Mouse (Mus musculus) embryonic facial prominence, embryonic 14.5 days (tissue): ENCODE measurements at regions not wholly inside any gene's neighbourhood (a gene's known extent, or its start where the extent isn't known, plus 50 kb on each side); places are given as distances from the start of the nearest gene placed in this dataset.

Experiments
- ATAC-seq: fragments of 200-750 bp; cut with Nextera tagmentation; 2 replicates; pipeline ENCODE4 v1.8.0; 2017; ENCODE audit warnings: low read depth, moderate number of reproducible peaks, moderate TSS enrichment
- DNase-seq: peaks from one replicate; pipeline ENCODE4 v3.0.0-alpha.2; 2015; ENCODE audit warnings: low spot score
- H3K27ac ChIP-seq: fragments of 300-500 bp; sonication (generic); replicated peaks from 2 replicates; pipeline ENCODE4 v1.5.1; 2014; ENCODE audit warnings: low read depth, mild to moderate bottlenecking, low read length, moderate library complexity
- H3K27me3 ChIP-seq: fragments of 300-500 bp; sonication (generic); replicated peaks from 2 replicates; pipeline ENCODE4 v1.6.1; 2014; ENCODE audit warnings: low read length; ENCODE audit not compliant: control insufficient read depth, insufficient read depth
- H3K36me3 ChIP-seq: fragments of 300-500 bp; sonication (generic); 2 replicates; pipeline ENCODE4 v1.6.1; 2014; ENCODE audit warnings: low read length, mixed read lengths; ENCODE audit not compliant: control insufficient read depth, insufficient read depth
- H3K4me1 ChIP-seq: fragments of 300-500 bp; sonication (generic); 2 replicates; pipeline ENCODE4 v1.6.1; 2014; ENCODE audit warnings: antibody characterized with exemption, low read length; ENCODE audit not compliant: control insufficient read depth, insufficient read depth
- H3K4me2 ChIP-seq: fragments of 300-500 bp; sonication (generic); 2 replicates; pipeline ENCODE4 v1.6.1; 2014; ENCODE audit warnings: low read depth, mild to moderate bottlenecking, low read length, moderate library complexity, mixed read lengths
- H3K4me3 ChIP-seq: fragments of 300-500 bp; sonication (generic); 2 replicates; pipeline ENCODE4 v1.5.1; 2014; ENCODE audit warnings: low read depth, mild to moderate bottlenecking, low read length
- H3K9ac ChIP-seq: fragments of 300-500 bp; sonication (generic); 2 replicates; pipeline ENCODE4 v1.6.1; 2014; ENCODE audit warnings: low read depth, mild to moderate bottlenecking, low read length, moderate library complexity, mixed read lengths
- H3K9me3 ChIP-seq: fragments of 300-500 bp; sonication (generic); 2 replicates; pipeline ENCODE4 v1.6.1; 2016; ENCODE audit warnings: low read length; ENCODE audit not compliant: control insufficient read depth
- WGBS: fragments of 180-500 bp; shearing (Covaris S2); extraction: QIAGEN DNeasy Blood & Tissue Kit; methylation state at CpG from one replicate; pipeline ENCODE4 v1.1.7; 2014; 5-methylcytosine and 5-hydroxymethylcytosine counted together

- Histone ChIP-seq H3K27me3 (no peaks in the 10 kb centered on the region), H3K4me3 (no peak overlapping the region), H3K36me3 (no peaks in the 10 kb centered on the region), H3K4me2 (no peak overlapping the region), H3K9ac (no peak overlapping the region), H3K9me3 (no peaks in the 10 kb centered on the region), H3K4me1 (no peaks in the 10 kb centered on the region), H3K27ac (no peak overlapping the region)
- DNase-seq = no peak
- ATAC-seq = no peak
- 86% methylated on average over 1 of the region's 1 CpGs for WGBS
Measured at GRCm38 (mm10) chrX:19152170-19152861, 328.8 kb downstream of the Tex13c3 start.

- no peak overlapping the region for H3K4me2 ChIP-seq
- no peaks in the 10 kb centered on the region for H3K4me1 ChIP-seq
- no peaks in the 10 kb centered on the region for H3K9me3 ChIP-seq
- 87% methylated on average over 3 of the region's 3 CpGs for WGBS
- H3K9ac ChIP-seq = no peak overlapping the region
- no peaks in the 10 kb centered on the region for H3K36me3 ChIP-seq
- H3K27me3 ChIP-seq = no peaks in the 10 kb centered on the region
- no peak overlapping the region for H3K4me3 ChIP-seq
- DNase-seq = no peak
- no peak for ATAC-seq
- H3K27ac ChIP-seq = no peak overlapping the region
Measured at GRCm38 (mm10) chrX:19150606-19151005, 330.5 kb downstream of the Tex13c3 start.

DNA sequence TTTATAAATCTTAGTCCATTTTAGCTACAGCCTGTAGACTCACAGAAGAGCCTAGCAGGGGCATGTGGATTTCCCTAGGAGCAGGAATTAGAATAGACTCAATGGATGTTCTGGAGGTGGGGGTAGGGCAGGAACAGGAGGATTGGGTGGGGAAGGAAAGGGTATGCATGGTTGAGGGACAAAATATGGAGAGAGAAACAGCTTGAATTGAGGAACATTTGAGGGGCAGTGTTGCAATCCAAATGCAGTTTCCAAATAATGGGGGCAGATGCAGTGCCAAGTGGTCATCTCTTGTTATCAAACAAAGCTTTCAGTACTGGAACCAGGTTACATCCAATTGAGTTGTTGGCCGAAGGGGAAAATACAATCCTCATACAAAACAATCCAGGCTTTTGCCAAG, 332.4 kb downstream of the Tex13c3 start:
- WGBS = 80% methylated on average over 1 of the region's 1 CpGs
- no peak for DNase-seq
- no peaks in the 10 kb centered on the region for H3K27me3 ChIP-seq

GRCm38 (mm10) chrX:19148251-19148650, 332.9 kb downstream of the Tex13c3 start:
- Histone ChIP-seq H3K4me2 (no peak overlapping the region), H3K27ac (no peak overlapping the region), H3K36me3 (no peaks in the 10 kb centered on the region), H3K4me3 (no peak overlapping the region), H3K4me1 (no peaks in the 10 kb centered on the region), H3K27me3 (no peaks in the 10 kb centered on the region), H3K9me3 (no peaks in the 10 kb centered on the region), H3K9ac (no peak overlapping the region)
- WGBS = 85% methylated on average over 3 of the region's 3 CpGs
- no peak for ATAC-seq
- no peak for DNase-seq

More for the DNA sequence above, 332.4 kb downstream of the Tex13c3 start:
- H3K36me3 ChIP-seq = no peaks in the 10 kb centered on the region
- no peaks in the 10 kb centered on the region for H3K4me1 ChIP-seq
- H3K4me2 ChIP-seq = no peak overlapping the region
- no peaks in the 10 kb centered on the region for H3K9me3 ChIP-seq
- no peak overlapping the region for H3K4me3 ChIP-seq
- no peak for ATAC-seq
- no peak overlapping the region for H3K27ac ChIP-seq
- H3K9ac ChIP-seq = no peak overlapping the region

GRCm38 (mm10) chrX:19112753-19113152, 368.4 kb downstream of the Tex13c3 start:
- ATAC-seq (no peak), DNase-seq (no peak)
- Histone ChIP-seq H3K4me2 (no peak overlapping the region), H3K4me3 (no peak overlapping the region), H3K27ac (no peak overlapping the region), H3K4me1 (no peaks in the 10 kb centered on the region), H3K9me3 (no peaks in the 10 kb centered on the region), H3K36me3 (no peaks in the 10 kb centered on the region), H3K9ac (no peak overlapping the region), H3K27me3 (no peaks in the 10 kb centered on the region)
- 79% methylated on average over 7 of the region's 7 CpGs for WGBS

DNA sequence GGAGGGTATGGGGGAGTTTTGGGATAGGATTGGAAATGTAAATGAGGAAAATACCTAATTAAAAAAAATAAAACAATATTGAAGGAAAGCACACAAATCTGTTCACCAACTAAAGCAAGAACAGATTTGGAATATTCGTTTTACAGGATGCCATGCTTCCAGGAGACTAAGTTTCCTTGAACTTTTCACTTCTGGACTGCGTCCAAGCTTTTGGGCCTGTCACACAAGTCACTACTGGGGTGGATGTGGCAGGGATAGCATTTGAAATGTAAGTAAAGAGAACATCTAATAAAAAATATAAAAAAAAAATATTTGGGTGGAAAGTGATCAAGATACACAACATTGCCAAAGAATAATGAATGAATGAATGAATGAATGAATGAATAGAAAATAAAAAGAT, 378.2 kb downstream of the Tex13c3 start:
- 63% methylated on average over 2 of the region's 2 CpGs for WGBS
- H3K9ac ChIP-seq = no peak overlapping the region
- DNase-seq = no peak

GRCm38 (mm10) chrX:19095960-19096359, 385.2 kb downstream of the Tex13c3 start:
- no peaks in the 10 kb centered on the region for H3K4me1 ChIP-seq
- no peak overlapping the region for H3K9ac ChIP-seq
- H3K9me3 ChIP-seq = no peaks in the 10 kb centered on the region
- no peak overlapping the region for H3K27ac ChIP-seq
- H3K36me3 ChIP-seq = no peaks in the 10 kb centered on the region
- H3K4me2 ChIP-seq = no peak overlapping the region
- DNase-seq (no peak), ATAC-seq (no peak)
- no peaks in the 10 kb centered on the region for H3K27me3 ChIP-seq
- no peak overlapping the region for H3K4me3 ChIP-seq

More for the DNA sequence above, 378.2 kb downstream of the Tex13c3 start:
- H3K36me3 ChIP-seq = no peaks in the 10 kb centered on the region
- H3K4me2 ChIP-seq = no peak overlapping the region
- no peaks in the 10 kb centered on the region for H3K9me3 ChIP-seq
- ATAC-seq = no peak
- no peak overlapping the region for H3K4me3 ChIP-seq
- H3K27ac ChIP-seq = no peak overlapping the region
- H3K4me1 ChIP-seq = no peaks in the 10 kb centered on the region
- no peaks in the 10 kb centered on the region for H3K27me3 ChIP-seq

DNA sequence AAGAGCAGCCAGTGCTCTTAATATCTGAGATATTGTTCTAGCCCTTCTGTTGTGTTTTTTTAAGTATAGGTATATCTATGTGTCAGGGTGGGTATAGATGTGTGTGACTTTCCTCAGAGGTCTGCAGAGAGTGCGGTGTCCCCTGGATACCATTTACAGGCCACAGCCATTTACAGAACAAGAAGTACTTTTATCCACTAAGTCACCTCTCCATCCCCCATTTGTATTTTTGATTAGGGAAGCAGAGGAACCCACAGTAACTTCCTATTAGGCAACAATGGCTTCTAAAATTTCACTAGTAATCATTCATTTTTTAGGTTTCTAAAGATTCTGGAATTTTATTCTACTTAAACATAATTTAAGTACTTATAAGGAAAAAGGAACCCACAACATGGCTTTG, 396.7 kb downstream of the Tex13c3 start:
- H3K27me3 ChIP-seq = no peaks in the 10 kb centered on the region
- H3K4me1 ChIP-seq = no peaks in the 10 kb centered on the region
- H3K4me3 ChIP-seq = no peak overlapping the region
- no peak overlapping the region for H3K4me2 ChIP-seq
- no peaks in the 10 kb centered on the region for H3K36me3 ChIP-seq
- H3K27ac ChIP-seq = no peak overlapping the region
- H3K9ac ChIP-seq = no peak overlapping the region
- no peak for DNase-seq
- H3K9me3 ChIP-seq = no peaks in the 10 kb centered on the region
- ATAC-seq = no peak
- 83% methylated on average over 1 of the region's 1 CpGs for WGBS

DNA sequence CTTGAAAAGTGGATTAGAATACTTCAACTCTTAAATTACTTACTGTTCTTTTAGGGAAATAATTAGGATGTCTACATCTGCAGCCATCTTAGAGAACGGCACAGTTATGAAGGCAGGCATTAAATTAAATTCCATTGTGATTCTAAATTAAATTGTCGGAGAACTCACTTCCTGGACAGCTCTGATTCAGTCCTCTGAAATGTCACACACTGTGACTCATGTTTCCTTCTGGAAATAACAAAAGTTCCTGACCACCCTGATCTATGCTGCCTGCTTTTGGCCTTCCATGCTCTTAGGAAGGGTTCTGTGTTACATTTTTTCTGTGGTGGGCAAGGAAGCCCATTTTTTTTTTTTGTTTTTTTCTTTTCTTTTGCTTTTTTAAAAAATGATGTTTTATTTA, 401.1 kb downstream of the Tex13c3 start:
- ATAC-seq (no peak), DNase-seq (no peak)
- no peak overlapping the region for H3K4me2 ChIP-seq
- no peak overlapping the region for H3K9ac ChIP-seq
- H3K9me3 ChIP-seq = no peaks in the 10 kb centered on the region
- H3K4me1 ChIP-seq = no peaks in the 10 kb centered on the region
- H3K36me3 ChIP-seq = no peaks in the 10 kb centered on the region
- H3K27ac ChIP-seq = no peak overlapping the region
- no peak overlapping the region for H3K4me3 ChIP-seq
- WGBS = 50% methylated on average over 2 of the region's 2 CpGs
- no peaks in the 10 kb centered on the region for H3K27me3 ChIP-seq
